Mouse (Mus musculus) myocyte (in vitro differentiated cells): ENCODE measurements around the gene Lgr5.

Source experiments
- MAX ChIP-seq: IDR thresholded peaks from one replicate; pipeline ENCODE4 v1.6.1; 2011; ENCODE audit warnings: low read depth, mild to moderate bottlenecking, control low read depth
- POLR2A ChIP-seq: IDR thresholded peaks from one replicate; pipeline ENCODE4 v1.6.1; 2011; ENCODE audit warnings: low read depth, mild to moderate bottlenecking, control low read depth, moderate library complexity; ENCODE audit not compliant: insufficient read length

DNA sequence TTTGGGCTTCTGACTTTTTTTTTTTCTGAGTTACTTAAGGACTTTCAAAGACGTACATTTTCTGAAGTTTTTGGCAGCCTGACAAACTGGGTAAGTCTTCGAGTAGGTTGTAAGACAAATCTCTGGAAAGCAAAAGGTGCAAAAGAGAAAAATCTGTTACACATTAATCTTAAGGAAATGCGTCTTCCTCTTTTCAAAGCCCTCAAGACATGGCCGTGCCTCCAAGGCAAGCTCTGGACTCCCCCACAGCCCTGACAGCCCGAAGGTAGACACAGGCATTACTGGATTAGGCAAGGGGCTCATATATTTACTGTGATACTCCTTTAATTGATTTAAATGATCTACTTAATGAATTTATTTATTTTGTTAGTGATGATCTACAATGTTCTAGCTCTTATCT is 124.9 kb downstream of the Lgr5 start:
- TF ChIP-seq MAX (no peak), POLR2A (no peak)
